Comparison of ENCODE assay signal across 8 mouse cellular contexts in genomic region chr7:127712461-127713385, GRCm38 (mm10). TPM values are rescaled to one million over a fixed set of nuclear protein-coding genes. Genes with fewer than 3 reads are reported as not detected.
A peak's percentile ranks its signal among the peaks of the same experiment; 100 is the strongest.
DNase-seq lines count a peak whose midpoint lies in the region; ATAC-seq and TF ChIP-seq lines count a peak whose summit lies in the region.

Ctf1 (plus strand) TSS chr7:127712736.

- WGBS in cerebellum, adult 2 months = 7% methylated on average over 28 of the region's 28 CpGs
- WGBS in lung, postnatal 0 days = 4% methylated on average over 27 of the region's 28 CpGs

- no peak for TF ChIP-seq POLR2A in cerebellum, adult 2 months (IDR thresholded peaks at IDR 0.05; ENCODE audit: borderline replicate concordance, insufficient read depth, low read length)

- H3K36me3 ChIP-seq in lung, postnatal 0 days (ENCODE audit: insufficient read depth, low read length) = no peaks in the 10 kb centered on the region

- TF ChIP-seq EP300 in lung, postnatal 0 days (IDR thresholded peaks at IDR 0.05) = no peak; the same call in 1 of the 2 replicates

- peak within 1 kb of the TSS; percentile 60 for H3K4me2 ChIP-seq in lung, postnatal 0 days (replicated peaks; ENCODE audit: low read depth, low read length)

- no peaks in the 10 kb centered on the region for H3K9me3 ChIP-seq in lung, postnatal 0 days (ENCODE audit: low read length)

- peak within 1 kb of the TSS; percentile 36; the same call in 1 of the 2 replicates for H3K9ac ChIP-seq in lung, postnatal 0 days (replicated peaks; ENCODE audit: low read depth)

- peak; percentile 68 for ATAC-seq in frontal cortex, adult (ENCODE audit: low TSS enrichment)
- peak; percentile 38 to 39; a peak in 2 of 4 replicates for ATAC-seq in hematopoietic stem cell, adult 5-6 weeks (replicated peaks in 1 of 2; ENCODE audit: insufficient read depth in 1 of 2, low FRiP score in 2 of 2, low TSS enrichment in 1 of 2, low read depth in 1 of 2, poor library complexity in 2 of 2, severe bottlenecking in 2 of 2)
- ATAC-seq in lung, postnatal 0 days = peak; percentile 47

- peaks cover 3% of the 10 kb centered on the region; the same call in 1 of the 2 replicates for H3K4me1 ChIP-seq in cerebellum, adult 2 months (ENCODE audit: control insufficient read depth, insufficient read depth, low read length)
- H3K4me1 ChIP-seq in lung, postnatal 0 days (ENCODE audit: insufficient read depth, low read depth, low read length) = peaks cover 8% of the 10 kb centered on the region; the same call in 1 of the 2 replicates

- no peak for TF ChIP-seq CTCF in cerebellum, adult 2 months (IDR thresholded peaks at IDR 0.05; ENCODE audit: borderline replicate concordance, insufficient read depth, low read depth, low read length)
- TF ChIP-seq CTCF in lung, postnatal 0 days (IDR thresholded peaks at IDR 0.05) = no peak

- H3K27ac ChIP-seq in cerebellum, adult 2 months (ENCODE audit: insufficient read depth, low read length) = no peak within 1 kb of the TSS
- H3K27ac ChIP-seq in lung, postnatal 0 days (ENCODE audit: low read length) = peak within 1 kb of the TSS; percentile 86

- DNase-seq in MN1 (ENCODE audit: low spot score) = peak; percentile 90
- DNase-seq in cerebellum, adult 2 months = peak; percentile 76 to 82
- peak; percentile 70 to 77 for DNase-seq in layer of hippocampus, postnatal 10 days (ENCODE audit: low spot score in 2 of 2)
- DNase-seq in lung, postnatal 0 days (ENCODE audit: low spot score) = peak; percentile 94
- peak; percentile 67 for DNase-seq in ovary, postnatal 14 days (ENCODE audit: low spot score)
- peak; percentile 62 to 77 for DNase-seq in thymus, postnatal 36 days

- H3K4me3 ChIP-seq in cerebellum, adult 2 months (replicated peaks; ENCODE audit: insufficient read depth, low read depth, low read length) = peak within 1 kb of the TSS; percentile 19
- peak within 1 kb of the TSS; percentile 37 for H3K4me3 ChIP-seq in lung, postnatal 0 days (ENCODE audit: low read depth, low read length)

- H3K27me3 ChIP-seq in cerebellum, adult 2 months (ENCODE audit: control insufficient read depth, insufficient read depth, low read length) = no peaks in the 10 kb centered on the region
- no peaks in the 10 kb centered on the region for H3K27me3 ChIP-seq in lung, postnatal 0 days (replicated peaks; ENCODE audit: insufficient read depth, low read length)

RNA-seq across cellular contexts. Expression of gene Ctf1, which starts in this region (rescaled TPM):
- 6.4 and 6.5 TPM in 2 replicates for polyA plus RNA-seq in cerebellum, adult 2 months (2012; rRNA removed)
- total RNA-seq in hematopoietic stem cell, adult 5-6 weeks (2017) = 1.3 and 7.7 TPM in 2 replicates
- 1 to 10 TPM; 4.3 to 5.3 TPM for total RNA-seq in layer of hippocampus, postnatal 10 days (2021)
- 9.9 and 10.4 TPM in 2 replicates for polyA plus RNA-seq in lung, postnatal 0 days (2015; fragmentation: Nextera tagmentation; extraction: Ambion mirVana)
